Mouse (Mus musculus) frontal cortex, adult 2 months (tissue): ENCODE results near the gene Mrvi1. TPM values are rescaled to one million over a fixed set of nuclear protein-coding genes. Genes with fewer than 3 reads are reported as not detected.

Experiments
- DNase-seq, 2 experiments: peaks; one replicate each; pipeline ENCODE4 v3.0.0; 2022; ENCODE audit warnings: low spot score in 1 of 2; ENCODE audit errors: extremely low spot score in 1 of 2
- polyA plus RNA-seq: library from polyadenylated mRNA; depleted of rRNA; stranded (reverse); fragments of >200 nt; gene quantifications from 2 replicates; pipeline ENCODE4 v1.2.3, GENCODE M21; 2012

Gene Mrvi1
- polyA plus RNA-seq, 1 experiment, result 2.0 TPM

- DNase-seq, result no peak
Observed at GRCm38 (mm10) chr7:110894673-110895072, 87.6 kb downstream of the Mrvi1 start.

DNA sequence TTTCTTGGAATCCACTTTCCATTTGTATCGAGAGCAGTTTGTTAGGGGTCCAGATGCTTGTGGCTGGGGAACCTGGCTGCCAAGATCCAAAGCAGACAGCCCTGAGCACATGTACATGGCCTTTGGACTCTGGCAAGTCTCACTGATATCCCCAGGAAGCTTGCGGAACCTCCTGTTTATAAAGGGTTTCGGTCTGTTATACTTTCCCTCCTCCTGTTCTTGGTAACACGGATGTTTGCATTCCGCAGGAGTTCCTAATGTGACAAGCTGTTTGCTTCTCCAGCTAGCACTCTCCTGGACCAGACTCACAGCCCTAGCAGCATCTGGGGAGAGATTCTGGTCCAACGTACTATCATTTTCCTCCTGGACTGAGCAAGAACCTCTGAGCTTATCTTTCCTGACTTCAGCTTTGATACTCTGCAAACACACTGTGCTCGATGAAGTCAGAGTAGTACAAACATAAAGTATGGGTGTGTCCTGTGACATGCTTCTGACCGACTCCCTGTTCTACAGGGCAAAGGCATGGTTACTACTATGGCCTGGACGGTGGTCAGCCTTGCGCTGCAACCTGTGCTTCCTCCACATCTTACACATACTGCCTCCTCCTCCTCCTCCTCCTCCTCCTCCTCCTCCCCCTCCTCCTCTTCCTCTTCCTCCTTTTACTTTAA is 88.2 kb downstream of the Mrvi1 start:
- DNase-seq, result no peak

GRCm38 (mm10) chr7:110891501-110891986 is 90.7 kb downstream of the Mrvi1 start:
- no peak for DNase-seq

- DNase-seq, result no peak
Observed at GRCm38 (mm10) chr7:110881746-110882333, 100.4 kb downstream of the Mrvi1 start.

- DNase-seq, result no peak
Observed at GRCm38 (mm10) chr7:110878028-110878427, 104.2 kb downstream of the Mrvi1 start.

DNA sequence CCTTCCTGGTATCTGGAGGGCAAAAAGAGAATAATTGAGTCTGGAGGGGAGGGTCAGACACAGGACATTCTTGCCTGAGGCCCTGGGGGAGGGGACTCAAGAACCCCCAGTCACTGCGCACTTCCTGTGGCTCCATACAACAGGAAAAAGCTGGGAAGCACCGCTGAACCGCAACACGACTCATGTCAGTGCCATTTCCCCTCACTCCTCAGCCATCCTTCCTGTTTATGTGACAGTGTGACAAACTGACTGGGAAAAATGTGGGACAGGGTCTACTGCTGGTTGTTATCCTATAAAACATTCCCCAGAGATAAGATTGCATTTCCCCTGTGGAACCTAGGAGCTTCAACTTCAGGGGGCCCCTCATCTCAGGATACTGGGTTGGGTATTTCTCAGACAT is 105.3 kb downstream of the Mrvi1 start:
- no peak for DNase-seq

DNA sequence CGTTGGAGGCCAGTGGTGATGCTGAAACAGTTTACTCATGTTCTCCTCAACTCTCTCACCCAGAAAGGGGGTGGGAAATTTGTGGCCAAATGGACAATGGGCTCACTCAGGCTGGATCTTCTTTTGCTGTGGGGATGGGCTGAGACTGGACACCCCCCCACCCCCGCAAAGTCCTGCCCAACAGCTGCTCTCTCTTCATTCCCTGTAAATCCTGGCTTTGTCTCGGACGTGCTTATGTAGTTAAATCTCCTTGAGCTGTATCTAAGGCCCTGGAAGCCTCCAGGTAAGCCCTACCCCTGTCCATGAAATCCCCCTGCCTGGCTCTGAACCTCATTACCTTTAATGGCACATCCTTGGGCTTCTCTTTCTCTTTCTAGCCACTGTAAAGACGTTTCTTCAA is 113.5 kb downstream of the Mrvi1 start:
- no peak for DNase-seq

DNA sequence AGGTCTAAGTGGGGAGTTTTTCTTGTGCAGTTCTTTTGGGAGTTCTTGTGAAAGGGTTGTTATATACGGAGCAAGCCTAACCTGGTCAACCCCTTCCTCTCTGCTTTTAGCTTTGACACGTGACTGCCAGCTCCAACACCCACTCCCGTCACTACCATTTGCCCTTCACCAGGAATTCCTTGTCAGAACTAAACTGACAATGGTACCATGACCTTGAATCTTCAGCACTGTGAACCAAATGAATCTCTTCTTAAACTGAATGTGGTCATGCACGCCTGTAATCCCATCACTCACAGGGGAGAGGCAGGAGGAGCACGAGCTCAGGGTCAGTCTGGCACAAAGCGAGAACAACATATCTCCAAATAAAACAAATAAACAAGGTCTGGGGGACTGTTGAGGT is 115.1 kb downstream of the Mrvi1 start:
- DNase-seq, result no peak

GRCm38 (mm10) chr7:110866021-110866420 is 116.2 kb downstream of the Mrvi1 start:
- no peak for DNase-seq

- no peak for DNase-seq
Observed at GRCm38 (mm10) chr7:110865570-110865969, 116.7 kb downstream of the Mrvi1 start.

GRCm38 (mm10) chr7:110865038-110865437 is 117.2 kb downstream of the Mrvi1 start:
- DNase-seq, result no peak

GRCm38 (mm10) chr7:110862751-110863289 is 119.4 kb downstream of the Mrvi1 start, which contains the start of gene Lyve1:
Lyve1 (minus strand) TSS chr7:110863239.
- DNase-seq, result no peak

- DNase-seq, result no peak
Observed at GRCm38 (mm10) chr7:110860129-110860528, 122.1 kb downstream of the Mrvi1 start.

DNA sequence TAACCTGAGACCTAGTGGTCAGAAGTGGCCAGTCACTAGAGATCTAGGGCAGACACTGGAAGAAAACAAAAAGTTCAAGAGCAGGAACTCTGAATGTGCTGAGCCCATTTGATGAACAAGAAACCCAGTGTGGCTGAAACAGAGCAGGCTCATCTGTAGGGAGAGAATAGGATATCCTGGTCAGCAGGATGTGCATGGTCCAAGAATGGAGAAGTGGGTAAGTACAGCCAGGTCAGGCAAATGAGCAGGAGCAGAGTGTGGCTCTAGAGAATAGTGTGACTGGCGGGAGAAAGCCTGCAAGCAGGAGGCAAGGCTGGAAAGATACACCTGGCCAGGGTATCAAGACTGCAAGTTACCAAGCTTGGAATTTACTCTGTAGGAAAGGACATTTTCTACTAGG is 126.7 kb downstream of the Mrvi1 start:
- no peak for DNase-seq

DNA sequence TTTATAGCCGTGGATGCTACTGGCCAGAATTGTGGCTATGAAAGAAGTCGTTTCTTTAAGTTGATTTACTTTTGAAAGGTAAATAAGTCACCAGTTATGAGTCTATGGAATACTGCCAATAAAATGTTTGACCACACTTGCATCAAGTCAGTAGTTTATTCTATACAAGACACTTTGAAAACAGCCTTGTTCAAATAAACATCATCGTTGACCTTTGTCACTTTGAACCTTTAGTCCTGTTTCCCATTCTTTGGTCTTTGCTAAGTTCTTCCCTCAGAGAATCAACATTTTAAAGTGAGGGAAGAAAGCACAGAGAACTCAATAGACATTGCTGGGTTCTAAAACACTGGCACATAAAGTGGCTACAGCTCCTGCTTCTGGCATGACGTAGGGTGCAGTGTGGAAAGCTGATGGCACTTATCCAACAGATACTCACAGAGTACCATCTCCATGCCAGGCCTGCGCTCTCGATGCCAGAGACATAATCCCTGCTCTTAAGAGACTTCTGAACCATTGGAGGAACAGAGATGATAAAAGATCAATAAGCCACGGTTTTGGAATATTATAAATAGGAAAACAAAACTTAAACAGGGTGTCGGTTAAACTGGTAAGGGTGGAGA is 127.2 kb downstream of the Mrvi1 start:
- no peak for DNase-seq

DNA sequence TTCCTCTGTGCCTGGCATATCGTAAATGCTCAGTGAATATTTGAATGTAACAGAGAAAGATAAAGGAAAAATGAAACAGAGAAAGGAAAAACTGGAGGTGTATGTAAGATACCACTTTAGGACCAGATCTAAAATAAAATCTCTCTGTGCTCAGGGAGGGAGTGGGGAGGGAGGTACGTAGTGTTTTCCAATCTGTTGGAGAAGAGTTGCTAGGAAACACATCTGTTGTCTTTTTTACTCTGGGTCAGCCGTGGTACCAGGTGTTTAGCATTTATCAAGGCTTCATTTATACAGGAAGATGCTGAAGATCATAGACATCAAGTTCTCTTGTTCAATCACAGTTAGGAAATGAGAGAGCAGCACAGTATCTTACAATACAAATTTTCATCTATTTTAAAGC is 127.7 kb downstream of the Mrvi1 start:
- DNase-seq, result peak; percentile 32 to 47

- no peak for DNase-seq
Observed at GRCm38 (mm10) chr7:110853611-110854010, 128.7 kb downstream of the Mrvi1 start.

DNA sequence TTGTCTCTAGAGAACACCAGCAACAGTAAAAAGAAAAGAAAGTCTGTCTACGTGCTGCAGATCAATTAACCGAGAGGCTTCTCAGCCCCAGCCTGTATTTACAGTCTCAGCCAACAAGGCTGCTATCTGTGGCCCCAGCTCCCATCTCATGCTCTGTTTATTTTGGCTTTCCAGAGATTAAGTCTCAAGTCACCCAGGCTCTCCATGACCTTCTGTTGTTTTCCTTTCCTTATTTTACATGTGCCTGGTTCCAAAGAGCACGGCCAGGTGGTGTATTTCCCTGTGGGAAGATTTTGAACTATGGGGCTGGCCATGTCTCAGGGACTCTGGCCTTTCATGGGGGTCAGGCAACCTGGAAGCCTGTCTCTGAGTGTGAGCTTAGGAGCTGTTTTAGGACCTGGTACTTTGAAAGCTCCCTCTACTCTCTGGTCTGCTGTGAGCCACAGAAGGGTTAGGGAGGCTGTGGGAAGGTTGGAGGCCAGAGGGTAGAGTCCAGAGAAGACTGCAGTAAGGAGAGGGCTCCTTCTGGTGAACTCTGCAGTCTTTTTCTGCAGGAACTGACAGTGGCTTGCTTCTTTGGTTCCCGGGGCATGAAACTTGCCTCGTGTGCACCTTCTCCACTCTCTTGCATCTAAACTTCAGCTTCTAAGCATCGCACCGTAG is 130.6 kb downstream of the Mrvi1 start:
- DNase-seq, result no peak

DNA sequence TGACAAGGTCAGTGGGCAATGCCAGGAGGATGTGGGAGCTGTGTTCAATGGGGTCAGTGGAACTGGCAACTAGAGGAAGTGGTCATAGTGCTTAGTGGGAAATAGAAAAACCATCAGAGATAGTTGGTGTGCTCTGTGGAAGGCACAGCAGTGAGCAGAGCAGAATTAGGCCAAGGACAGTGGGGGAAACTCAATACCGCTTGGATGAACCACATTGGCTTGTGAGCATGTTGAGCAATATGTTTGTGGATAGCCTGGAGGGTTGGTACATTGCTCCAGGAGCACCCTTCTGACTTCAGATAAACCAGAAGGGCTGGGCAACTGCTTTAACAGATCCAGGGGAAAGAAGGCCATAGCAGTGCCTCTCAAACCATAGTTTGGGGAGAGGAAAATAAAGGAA is 133.9 kb downstream of the Mrvi1 start:
- no peak for DNase-seq

- no peak for DNase-seq
Observed at GRCm38 (mm10) chr7:110847321-110847720, 134.9 kb downstream of the Mrvi1 start.
